Mouse (Mus musculus) spleen, postnatal 14 days (tissue): ENCODE measurements around the gene Sytl2.

Experiments
- DNase-seq, 2 experiments: peaks; one replicate each; pipeline ENCODE4 v3.0.0; 2021 to 2022; ENCODE audit warnings: low spot score in 2 of 2

Gene Sytl2

DNA sequence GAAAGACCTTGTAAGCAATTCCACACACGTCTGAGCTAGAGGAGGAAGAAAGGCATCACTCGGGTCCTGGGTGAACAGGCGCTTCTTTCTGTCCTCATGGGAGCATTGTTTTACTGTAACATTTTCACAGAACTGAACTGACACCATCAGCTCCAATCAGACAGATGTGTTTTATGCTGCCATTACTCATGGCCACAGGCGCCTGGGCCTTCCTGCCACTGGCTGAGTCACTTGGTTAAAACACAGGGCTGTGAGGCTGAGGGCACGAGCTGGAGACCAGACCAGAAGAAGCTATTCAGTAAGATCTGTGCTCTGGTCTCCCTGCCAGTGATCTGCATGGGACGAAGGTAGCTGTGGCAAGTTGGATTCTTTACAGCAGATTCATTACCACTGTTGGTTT lies 6.0 kb downstream of the Sytl2 start:
- DNase-seq: no peak

DNA sequence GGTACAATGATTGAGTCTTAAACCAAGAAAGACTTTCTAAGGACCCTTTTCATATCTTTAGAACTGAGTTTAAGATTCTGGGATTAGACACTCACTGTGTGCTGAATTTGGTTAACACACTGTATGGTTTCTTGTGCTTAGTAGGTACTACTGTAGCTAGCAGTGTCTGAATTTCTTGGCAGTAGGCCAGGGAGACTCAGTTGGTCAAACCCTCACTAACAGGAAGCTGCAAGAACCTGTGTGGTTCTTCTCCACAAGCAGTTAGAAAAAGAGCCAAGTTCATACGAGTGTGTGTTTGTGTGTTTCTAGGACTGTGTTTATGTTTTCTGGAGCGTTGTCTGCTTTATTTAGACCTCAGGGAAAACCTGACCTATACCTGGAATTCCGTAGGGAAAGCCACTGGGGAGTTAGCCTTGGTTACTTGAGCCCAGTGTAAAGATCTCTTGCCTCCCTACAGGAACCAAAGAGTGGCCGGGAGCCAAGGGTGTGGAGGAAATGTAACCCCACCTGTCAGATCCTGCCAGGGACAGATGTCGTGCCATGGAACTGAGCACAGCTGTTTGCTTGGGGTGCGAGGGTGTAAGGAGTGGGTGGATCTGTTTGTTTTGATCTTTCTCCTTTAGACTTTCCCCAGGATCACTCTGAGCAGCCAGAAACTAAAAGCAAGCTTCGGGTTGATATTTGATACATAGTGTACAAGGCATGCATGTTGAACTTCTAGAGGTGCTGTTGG lies 10.3 kb downstream of the Sytl2 start:
- no peak for DNase-seq

DNA sequence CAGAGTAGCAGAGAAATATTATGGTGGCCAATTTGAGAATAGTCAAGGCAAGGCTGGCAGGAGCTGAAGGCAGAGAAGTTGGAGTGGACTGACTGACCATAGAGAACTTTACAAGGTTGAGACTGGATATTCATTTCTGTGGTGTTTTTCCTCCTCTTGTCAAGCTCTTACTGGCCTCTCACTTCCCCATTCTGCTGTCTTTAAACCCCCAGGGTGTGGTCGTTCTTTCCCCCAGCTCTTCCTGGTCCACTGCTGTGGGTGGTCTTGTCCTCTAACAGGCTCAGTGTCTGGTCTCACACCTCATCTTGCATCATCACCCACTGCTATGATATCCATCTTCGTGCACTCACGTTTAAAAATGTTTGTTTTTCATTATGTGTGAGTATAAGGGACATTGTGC lies 11.4 kb downstream of the Sytl2 start:
- DNase-seq: no peak

DNA sequence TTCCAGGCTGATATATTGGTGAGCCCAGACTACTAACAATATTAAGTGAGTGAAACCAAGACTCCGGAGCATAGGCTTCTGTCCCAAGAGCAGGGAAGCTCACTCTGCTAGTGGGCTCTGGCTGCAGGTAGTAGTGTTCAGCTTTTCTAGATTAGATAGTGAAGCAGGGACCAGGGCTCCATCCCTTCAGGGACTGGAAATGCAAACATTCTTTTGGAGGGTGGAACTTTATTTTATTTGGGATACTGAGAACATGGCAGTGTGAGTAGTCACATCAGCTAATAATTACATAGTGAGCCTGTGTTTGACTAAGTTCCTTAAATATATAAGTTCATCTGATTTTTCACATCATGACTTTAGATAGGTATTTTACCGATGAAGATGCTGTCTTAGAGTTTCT lies 14.8 kb downstream of the Sytl2 start:
- no peak for DNase-seq

DNA sequence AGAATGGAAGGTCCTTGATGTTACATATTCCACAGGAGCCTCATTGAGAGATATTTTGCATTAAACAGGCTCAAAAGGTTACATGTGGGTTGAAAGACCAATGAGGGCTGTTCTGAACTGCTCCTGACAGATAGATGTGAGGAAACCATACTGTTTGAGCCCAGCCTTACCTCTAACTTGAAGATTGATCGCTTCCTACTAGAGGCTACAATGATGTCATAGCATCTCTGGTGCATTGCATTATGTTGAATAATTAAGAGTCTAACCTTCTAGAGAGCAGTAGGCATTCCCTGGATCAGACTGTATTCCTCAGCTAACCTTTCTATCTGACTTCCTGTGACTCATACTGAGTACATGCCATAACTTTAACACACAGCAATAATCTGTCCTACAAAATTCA lies 17.4 kb downstream of the Sytl2 start:
- DNase-seq: no peak

DNA sequence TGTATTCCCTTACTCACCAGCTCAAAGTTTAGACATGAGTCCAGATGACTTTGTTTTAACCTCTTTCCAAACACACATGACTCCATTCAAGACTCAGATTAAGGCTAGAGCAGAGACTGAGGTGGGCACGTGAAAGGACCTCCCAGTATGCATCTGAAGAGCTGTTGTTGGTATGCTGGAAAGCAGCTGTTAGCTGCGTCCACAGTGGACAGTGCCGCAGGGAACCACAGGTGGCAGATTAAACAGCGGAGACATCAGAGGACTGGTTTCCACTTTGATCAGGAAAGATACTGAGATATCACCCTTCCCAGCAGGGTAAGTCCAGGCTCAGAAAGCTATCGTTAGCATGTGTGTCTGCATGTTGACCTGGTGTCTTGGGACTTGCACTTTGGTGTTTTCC lies 18.1 kb downstream of the Sytl2 start:
- DNase-seq: no peak

DNA sequence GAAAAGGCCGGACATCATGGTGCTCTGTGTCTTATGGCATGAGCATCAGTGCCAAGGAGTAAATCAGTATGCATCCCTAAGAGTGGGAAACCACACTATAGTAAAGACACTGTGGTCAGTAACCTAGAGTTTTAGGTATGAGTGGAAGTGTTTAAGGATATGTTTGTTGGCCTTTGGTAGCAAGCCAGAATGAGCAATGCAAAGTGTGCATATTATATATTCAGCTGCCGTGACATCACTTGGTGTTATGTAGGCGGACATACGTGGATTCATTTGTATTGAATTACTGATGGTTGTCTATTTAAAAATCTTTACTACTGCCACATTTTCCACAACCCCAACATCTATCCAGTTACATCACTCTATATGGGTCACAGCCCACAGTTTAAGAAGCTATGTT lies 23.1 kb downstream of the Sytl2 start:
- DNase-seq: no peak

DNA sequence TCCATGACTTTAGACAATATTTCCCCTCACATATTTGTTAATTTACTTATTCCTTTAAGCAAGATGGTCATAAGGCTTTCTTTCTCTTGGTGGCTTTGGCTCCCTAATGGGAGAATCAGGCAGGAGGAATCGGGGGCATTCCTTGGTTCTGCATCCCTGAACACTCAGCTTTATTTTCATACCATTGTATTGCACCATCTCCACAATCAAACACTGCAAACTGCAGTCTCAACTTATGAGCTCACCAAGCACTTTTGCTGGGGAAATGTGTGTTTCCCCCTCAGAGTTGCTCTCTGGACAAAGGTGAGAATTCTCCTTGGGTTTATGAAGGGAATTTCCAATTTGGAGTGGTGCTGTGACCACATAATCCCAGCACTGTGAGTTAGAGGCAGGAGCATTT lies 28.1 kb downstream of the Sytl2 start:
- DNase-seq: no peak

DNA sequence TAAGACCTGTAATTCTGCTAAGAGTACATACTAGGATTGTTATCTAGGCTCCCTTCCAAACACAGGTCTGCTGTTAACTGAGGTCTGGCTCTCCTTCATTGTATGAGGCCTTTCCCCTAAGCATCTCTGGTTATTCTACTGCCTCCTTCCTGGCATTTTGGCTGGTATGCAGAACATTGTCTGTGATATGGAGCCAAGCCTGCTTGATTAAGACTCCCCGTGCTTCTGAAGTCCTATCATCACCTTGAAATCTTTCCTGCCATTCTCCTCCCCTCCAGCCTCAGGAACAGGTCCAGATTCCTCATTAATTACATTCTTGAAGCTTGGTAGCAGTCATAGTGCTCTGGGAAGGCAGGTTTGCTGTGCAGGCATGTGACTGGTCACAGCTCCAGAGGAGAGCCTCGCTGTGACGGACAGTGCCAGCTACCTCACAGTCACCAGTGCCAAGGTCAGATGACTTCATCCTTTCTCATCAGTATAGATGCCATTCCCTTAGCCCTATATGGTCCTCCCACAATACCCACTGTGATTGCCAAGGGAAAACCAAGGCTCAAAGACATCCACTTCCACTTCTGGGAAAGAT lies 30.5 kb downstream of the Sytl2 start:
- DNase-seq: no peak

DNA sequence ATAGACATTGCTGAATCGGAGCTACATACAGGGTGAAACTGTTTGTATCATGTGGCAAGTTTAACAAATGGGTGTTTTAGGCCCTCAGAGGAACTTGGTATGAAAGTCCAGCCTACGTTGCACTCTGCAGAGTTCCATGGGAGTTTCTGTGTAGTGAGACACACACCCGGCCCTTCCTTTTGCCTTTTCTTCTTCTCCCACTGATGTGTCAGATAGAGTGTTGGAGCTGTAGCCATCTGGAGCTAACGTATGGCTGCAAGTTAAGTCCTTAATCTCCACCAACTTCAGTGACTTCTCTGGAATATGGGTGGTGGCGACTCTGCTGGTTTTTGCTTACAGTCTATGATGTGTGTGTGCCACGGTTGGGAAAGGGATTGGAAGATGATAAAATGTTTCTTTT lies 32.3 kb downstream of the Sytl2 start:
- no peak for DNase-seq

DNA sequence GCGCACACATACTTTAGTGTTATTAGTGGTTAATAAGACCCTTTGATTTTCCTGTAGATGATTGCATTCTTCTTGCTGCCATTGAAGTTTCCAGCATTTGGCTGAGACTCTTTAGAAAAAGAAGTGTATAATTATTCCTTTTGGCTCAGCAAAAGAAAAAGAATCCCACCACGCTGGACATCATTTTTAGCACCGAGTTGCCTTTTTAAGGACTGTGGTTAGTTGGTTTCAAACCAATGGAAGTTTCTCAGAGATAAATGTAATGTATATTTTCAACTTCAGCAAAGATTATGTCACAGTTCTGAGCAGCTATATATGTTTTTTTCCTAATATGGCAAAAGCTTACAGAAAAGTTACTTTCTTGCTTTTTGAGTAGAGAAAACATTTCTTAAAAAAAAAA lies 32.8 kb downstream of the Sytl2 start:
- no peak for DNase-seq

DNA sequence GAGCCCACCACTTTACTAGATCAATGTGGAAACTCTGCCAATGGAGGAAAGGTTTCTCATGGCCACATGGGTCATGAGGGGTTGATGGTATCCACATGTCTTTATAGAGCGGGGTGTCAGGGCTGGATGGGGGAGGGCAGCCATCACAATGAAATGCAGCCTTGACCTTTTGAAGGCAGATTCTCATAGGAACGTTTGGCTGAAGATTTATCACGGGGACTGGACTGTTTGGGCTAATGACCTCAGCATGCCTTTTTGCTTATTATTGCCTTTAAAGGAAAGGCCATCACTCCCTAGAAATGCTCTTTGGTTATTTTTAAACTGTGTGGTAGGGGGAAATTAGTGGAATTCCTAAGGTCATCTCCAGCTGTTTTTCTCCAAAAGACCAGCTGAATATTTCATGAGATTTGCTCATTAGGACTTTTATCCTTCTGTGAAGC lies 33.7 kb downstream of the Sytl2 start:
- DNase-seq: no peak

DNA sequence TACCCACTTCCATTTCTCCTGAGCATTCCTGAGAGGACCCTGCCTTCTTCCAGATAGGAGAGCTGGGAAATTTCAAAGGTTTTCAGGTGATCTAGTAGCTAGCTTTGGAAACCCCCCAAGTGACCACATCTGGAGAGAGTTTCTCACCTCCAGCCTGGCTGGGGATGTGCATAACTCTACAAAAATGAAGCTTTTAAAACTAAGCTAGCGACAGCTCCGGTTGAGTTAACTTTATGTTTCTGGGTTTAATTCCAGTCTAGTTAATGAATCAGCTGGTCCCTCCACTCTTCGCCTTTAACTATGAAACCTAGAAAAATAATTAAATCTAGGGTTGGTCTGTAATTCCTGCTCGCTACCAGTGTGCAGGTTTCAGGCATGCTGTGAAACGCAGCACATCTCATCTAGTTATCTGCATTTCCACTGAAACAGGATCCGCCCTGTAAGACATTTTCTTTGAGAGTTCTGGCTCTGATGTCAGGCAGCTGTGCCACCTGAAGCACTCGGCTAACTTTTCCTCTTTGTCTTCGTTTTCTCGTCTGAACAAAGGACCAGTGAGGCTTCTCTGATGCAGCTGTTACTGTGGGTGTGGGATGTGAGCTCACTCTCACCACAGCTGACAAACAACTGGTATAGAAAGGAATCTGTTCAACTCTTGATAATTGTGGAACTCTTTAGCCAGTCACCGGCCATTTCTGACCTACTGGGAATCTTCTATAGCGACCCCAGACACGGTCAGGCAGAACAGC lies 39.3 kb downstream of the Sytl2 start:
- DNase-seq: no peak

DNA sequence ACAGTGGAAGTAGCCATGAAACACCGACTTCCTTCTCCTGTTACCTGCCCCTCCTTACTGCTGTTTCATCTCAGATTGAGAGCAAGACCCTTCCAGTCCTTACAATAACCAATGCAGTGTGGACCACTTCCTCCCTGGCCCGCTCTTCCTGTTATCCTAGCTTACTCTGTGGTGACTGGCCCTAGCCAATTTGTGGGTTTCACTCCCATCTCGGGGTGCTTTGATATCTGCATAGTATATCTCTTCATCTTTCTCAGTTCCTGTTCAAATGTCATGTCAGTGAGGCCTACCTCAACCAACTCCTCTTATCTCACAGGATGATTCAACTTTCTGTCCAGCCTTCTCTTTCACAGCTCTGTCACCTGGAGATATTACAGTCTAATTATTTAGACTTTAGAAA lies 42.9 kb downstream of the Sytl2 start:
- DNase-seq: no peak

DNA sequence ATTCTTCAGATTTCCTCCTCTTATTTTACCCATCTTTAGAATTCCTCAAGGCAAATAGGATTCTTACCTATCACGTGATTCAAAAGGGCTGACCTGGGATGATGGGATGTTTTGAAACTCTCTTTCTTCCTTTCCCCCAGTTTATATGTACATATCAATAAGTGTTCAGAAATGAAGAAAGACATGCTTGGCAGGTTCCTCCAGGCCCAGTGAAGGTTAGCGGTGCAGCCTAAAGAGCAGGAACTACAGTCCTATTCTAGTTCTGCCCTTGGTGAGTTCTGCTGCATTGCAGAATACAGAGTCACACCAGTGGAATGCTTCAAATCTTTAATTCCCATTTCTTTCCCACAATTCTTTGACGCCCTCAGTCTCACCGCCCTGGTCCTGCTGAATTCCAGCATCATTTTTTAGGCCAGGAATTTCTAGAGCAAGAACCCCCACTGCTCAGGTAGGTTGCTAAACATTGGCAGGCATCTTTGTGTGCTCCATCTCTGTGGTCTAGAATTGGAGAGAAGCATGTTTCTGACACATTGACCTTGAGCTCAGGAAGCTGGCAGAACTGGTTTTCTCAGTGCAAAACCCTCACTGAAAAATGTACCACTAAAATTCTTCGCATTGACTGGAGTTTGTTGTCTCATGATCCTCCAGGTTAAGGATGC lies 45.9 kb downstream of the Sytl2 start:
- DNase-seq: no peak

DNA sequence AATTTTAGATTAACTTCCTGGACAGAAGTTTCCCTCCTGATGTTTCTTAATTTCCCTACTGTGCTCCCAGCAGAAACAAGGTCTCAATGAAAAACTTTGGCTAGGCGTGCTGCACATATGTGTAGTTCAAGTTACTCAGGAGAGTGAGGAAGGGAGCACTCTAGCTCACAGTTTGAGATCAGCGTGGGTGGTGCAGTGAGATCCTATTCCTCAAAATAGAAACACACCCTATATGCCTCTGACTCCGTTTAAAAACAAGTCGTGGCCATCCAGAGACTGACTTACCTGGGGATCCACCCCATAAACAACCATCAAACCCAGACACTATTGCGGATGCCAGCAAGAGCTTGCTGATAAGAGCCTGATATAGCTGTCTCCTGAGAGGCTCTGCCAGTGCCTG lies 47.0 kb downstream of the Sytl2 start:
- no peak for DNase-seq

DNA sequence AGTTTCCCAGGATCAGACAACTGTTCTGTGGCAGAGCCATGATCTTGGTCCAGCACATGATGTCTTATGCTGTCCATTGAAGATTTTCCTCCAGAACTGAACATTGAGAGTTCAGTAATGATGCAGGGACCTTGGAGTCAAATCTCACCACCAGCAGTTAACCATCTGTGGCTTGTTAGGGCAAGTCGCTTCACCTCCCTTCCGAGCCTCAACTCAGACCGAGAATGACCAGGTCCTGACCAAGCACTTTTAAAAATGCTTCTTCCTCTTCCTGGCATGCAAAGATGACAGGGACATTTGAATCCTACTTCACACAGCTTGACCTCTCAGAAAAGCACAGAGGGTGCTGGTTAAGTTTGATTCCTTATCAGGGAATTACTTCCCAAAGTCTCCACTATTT lies 50.1 kb downstream of the Sytl2 start:
- DNase-seq: no peak

DNA sequence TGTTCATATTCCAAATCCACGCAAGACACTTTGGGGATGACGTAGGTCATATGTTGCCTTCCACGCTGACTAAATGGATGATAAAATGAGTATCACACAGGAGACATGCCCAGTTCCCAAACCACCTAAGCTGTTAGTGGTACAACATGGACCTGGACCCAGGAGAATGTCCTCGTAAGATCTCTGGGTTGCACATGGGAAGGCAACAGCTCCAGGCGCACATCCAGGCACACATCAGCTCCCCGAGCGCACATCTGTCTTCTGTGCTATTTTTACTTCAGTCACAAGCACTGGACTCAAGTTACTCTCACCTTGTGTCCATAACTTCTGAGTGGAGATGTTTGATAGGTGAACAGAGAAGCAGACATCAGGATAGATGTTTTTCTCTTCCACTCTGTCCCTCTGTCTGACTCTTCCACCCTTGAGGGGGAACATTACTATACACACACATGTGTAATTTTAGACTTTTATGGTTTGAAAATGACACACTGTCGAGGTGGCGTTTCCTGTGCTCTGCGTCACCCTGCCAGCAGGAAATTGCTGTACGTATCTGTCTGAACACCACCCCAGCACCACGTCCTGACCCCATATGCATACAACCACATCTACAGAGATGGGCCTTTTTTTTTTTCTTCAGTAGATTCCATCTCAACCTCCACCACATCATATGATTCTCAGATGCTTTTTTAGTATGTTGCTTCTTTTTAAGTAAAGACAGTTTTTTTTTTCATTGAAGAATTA lies 51.6 kb downstream of the Sytl2 start:
- no peak for DNase-seq

DNA sequence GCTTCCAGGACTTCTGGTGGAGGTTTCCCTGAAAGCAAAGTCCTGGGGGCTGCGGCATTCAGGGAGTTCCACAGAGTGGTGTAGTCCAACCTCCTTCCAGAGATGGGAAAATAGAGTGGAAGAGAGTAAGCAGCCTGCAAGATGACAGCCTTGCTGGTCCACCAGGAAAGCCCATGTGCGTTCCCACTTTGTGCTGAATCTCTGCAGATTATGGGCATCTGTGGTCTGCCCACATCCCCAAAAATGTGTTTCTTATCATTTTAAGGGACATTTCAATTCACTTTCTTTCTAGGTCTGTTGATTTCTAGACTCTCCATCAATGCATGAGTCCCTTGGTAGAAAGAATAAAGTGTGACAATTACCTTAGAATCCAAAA lies 52.2 kb downstream of the Sytl2 start:
- DNase-seq: no peak

DNA sequence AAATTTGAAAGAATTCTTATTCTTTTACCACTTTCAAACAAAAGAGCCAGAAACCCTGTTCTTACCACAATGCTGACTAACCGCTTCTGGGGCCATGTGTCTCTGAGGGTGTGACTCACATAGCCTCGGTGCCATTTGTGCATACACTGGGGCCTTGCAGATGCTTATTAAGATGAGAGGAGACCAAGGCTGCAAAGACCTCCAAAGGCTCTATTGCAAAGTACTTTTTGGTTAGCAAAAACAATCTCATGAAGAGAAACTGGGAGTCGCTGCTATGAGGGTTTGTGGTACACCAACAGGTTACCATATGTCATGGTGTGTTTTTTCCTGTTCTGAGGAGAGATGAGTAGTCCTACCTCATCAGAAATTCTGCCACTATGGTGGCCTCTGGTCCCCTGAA lies 53.4 kb downstream of the Sytl2 start:
- DNase-seq: no peak

DNA sequence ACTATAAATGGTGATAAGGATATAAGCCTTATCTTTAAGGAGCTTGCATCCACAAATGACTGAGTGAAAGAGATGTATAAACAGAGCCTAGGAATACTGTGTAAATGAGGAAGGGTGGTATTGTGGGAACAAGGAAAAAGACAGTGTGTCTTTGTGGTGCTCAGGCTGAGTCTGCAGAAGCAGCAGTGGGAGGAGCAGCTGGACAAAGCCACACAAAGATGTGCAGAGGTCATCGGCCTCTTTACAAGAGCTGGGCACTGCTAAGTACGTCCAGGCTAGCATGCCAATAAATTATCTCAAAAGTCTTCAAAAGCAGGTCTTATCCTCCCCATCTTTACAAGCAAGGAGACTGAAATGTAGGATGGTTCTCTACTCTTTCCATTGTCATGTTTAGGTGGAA lies 53.9 kb downstream of the Sytl2 start:
- DNase-seq: no peak

DNA sequence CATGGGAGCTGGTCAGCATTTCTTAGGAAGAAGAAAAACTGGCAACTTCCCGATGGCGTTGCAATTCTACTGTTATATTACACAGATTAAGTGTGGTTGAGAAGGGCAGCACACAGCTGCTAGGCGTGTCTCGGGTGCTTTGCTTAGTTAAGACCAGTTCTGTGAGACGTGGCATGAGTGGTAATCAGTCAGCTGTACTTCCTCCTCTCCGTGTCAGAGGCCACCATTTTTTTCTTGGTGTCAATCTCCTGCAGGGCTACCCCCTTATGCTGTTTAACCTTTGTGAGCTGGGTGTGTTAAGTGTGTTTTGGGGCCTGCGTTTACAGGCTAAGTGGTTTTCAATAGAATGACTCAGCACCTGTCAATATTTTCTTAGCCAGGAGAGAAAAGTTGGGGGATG lies 60.7 kb downstream of the Sytl2 start:
- no peak for DNase-seq
